Mouse (Mus musculus) thymus, adult 2 months (tissue): ENCODE data around the gene Plxna1.

Source experiments
- CTCF ChIP-seq: fragments of 200-500 bp; IDR thresholded peaks from 2 replicates; pipeline ENCODE4 v1.5.1; 2012; ENCODE audit warnings: mild to moderate bottlenecking, control low read depth, low read length, moderate library complexity, borderline replicate concordance; ENCODE audit not compliant: control insufficient read depth, poor library complexity, insufficient read depth; ENCODE audit errors: extremely low read depth
- POLR2A ChIP-seq: fragments of 200-500 bp; IDR thresholded peaks from 2 replicates; pipeline ENCODE4 v1.6.1; 2012; ENCODE audit warnings: mild to moderate bottlenecking, low read length, control low read depth, moderate library complexity; ENCODE audit not compliant: control insufficient read depth, poor library complexity, insufficient read depth; ENCODE audit errors: extremely low read depth

DNA sequence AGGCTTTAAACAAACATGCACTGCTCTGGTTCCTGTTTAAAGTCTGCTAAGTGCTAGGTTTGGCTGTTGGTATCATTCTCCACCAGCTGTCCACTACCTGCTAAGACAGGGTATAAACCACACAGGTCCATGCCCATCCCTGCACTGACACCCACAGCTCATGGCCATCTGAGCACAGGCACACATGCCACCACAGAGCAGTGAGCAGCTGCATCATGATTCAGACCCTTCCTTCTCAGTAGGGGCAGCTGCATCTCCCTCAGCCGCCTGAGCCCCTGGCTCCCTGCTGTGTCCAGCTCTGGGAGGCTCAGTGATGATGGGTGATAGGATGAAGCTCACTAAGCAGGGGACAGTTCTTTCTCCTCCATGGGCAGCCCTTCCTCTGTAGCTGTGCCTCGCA is 15.8 kb upstream of the Plxna1 start:
- TF ChIP-seq CTCF (no peak), POLR2A (no peak)
